Mouse (Mus musculus) stomach, postnatal 0 days (tissue): ENCODE measurements around the gene Fgfr2. TPM values are rescaled to one million over a fixed set of nuclear protein-coding genes. Genes with fewer than 3 reads are reported as not detected.
A peak's percentile ranks its signal among the peaks of the same experiment; 100 is the strongest.
"Not testable (repeated sequence)": the region's sequence is repeated elsewhere in the genome, so short reads cannot be mapped to it uniquely, and the experiment has no call there.

Experiments
- ATAC-seq: fragments of 200-750 bp; cut with Nextera tagmentation; 2 replicates; pipeline ENCODE4 v1.8.0; 2017; ENCODE audit not compliant: low FRiP score, low TSS enrichment
- DNase-seq: peaks from one replicate; pipeline ENCODE4 v3.0.0-alpha.2; 2016; ENCODE audit warnings: low spot score
- H3K27ac ChIP-seq: fragments of 300-500 bp; sonication (generic); replicated peaks from 2 replicates; pipeline ENCODE4 v1.5.1; 2014; ENCODE audit warnings: mild to moderate bottlenecking, control low read depth
- H3K27me3 ChIP-seq: fragments of 300-500 bp; sonication (generic); 2 replicates; pipeline ENCODE4 v1.6.1; 2014; ENCODE audit warnings: low read length; ENCODE audit not compliant: control insufficient read depth, insufficient read depth
- H3K36me3 ChIP-seq: fragments of 300-500 bp; sonication (generic); 2 replicates; pipeline ENCODE4 v1.6.1; 2014; ENCODE audit warnings: low read length, mixed read lengths; ENCODE audit not compliant: control insufficient read depth, insufficient read depth
- H3K4me1 ChIP-seq: fragments of 300-500 bp; sonication (generic); replicated peaks from 2 replicates; pipeline ENCODE4 v1.6.1; 2014; ENCODE audit warnings: antibody characterized with exemption; ENCODE audit not compliant: control insufficient read depth, insufficient read depth
- H3K4me2 ChIP-seq: fragments of 300-500 bp; sonication (generic); replicated peaks from 2 replicates; pipeline ENCODE4 v1.6.1; 2014; ENCODE audit warnings: low read depth, mild to moderate bottlenecking, control low read depth, moderate library complexity
- H3K4me3 ChIP-seq: fragments of 300-500 bp; sonication (generic); 2 replicates; pipeline ENCODE4 v1.5.1; 2014; ENCODE audit warnings: low read depth, low read length, control low read depth
- H3K9ac ChIP-seq: fragments of 300-500 bp; sonication (generic); 2 replicates; pipeline ENCODE4 v1.6.1; 2014; ENCODE audit warnings: mild to moderate bottlenecking, low read length, control low read depth, mixed read lengths
- H3K9me3 ChIP-seq: fragments of 300-500 bp; sonication (generic); 2 replicates; pipeline ENCODE4 v1.6.1; 2016; ENCODE audit warnings: low read length; ENCODE audit not compliant: control insufficient read depth
- CTCF ChIP-seq: IDR thresholded peaks from 2 replicates; pipeline ENCODE4 v1.5.1; 2016; ENCODE audit warnings: antibody characterized with exemption, low read depth, mild to moderate bottlenecking, moderate library complexity
- EP300 ChIP-seq: optimal IDR thresholded peaks from 2 replicates; pipeline ENCODE3; 2016; ENCODE audit warnings: antibody characterized with exemption
- WGBS: fragments of 180-500 bp; shearing (Covaris S2); extraction: QIAGEN DNeasy Blood & Tissue Kit; methylation state at CpG from one replicate; pipeline ENCODE4 v1.1.7; 2014; 5-methylcytosine and 5-hydroxymethylcytosine counted together
- polyA plus RNA-seq: library from polyadenylated mRNA; unstranded; fragments of >200 nt; fragmentation: Nextera tagmentation; extraction: Ambion mirVana; gene quantifications from 2 replicates; pipeline ENCODE4 v1.2.1, GENCODE M21; 2015

Fgfr2 gene
- polyA plus RNA-seq, 1 experiment from 2014 or later = 60.8 TPM

DNA sequence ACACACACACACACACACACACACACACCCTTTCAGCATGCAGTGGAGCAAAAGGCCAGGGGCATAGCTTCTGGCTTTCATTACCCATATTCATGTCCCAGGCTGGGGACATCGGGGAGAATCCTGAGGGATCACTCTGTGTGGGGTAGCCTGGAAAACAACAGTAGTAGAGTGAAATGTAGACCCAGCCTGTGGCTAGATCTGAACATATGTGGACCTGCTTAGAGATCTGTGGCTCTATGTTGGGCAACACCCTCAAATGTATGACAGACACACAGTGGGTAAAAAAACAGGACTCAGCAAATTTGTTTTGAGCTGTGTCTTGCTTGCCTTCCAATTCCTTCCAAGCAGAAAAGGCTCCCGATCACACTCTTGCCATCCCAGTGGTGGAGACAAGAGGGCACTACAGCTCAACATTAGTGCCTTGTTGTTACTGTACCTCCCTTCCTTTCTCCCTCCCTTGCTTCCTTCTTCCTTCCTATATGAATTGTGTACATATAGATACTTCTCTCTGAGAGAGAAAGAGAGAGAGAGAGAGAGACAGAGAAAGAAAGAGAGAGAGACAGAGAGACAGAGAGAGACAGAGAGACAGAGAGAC is 2000.8 kb downstream of the Fgfr2 start:
- peak; percentile 21; the same call in 1 of the 2 replicates for TF ChIP-seq CTCF
- no peak for TF ChIP-seq EP300
- Histone ChIP-seq H3K9me3 (no peaks in the 10 kb centered on the region), H3K27ac (no peak overlapping the region), H3K36me3 (no peaks in the 10 kb centered on the region), H3K9ac (no peak overlapping the region), H3K4me3 (no peak overlapping the region), H3K4me2 (no peak overlapping the region), H3K4me1 (no peaks in the 10 kb centered on the region), H3K27me3 (no peaks in the 10 kb centered on the region)
- ATAC-seq = peak; percentile 61
- no peak for DNase-seq
- WGBS = 91% methylated on average over 2 of the region's 2 CpGs

GRCm38 (mm10) chr7:131114434-131114833 is 2008.7 kb downstream of the Fgfr2 start:
- no peak overlapping the region for H3K27ac ChIP-seq
- no peaks in the 10 kb centered on the region for H3K4me1 ChIP-seq
- no peak for TF ChIP-seq CTCF
- no peak for TF ChIP-seq EP300
- H3K4me2 ChIP-seq = no peak overlapping the region
- H3K4me3 ChIP-seq = no peak overlapping the region
- ATAC-seq (no peak), DNase-seq (no peak)
- no peaks in the 10 kb centered on the region for H3K27me3 ChIP-seq
- H3K9me3 ChIP-seq = no peaks in the 10 kb centered on the region
- no peaks in the 10 kb centered on the region for H3K36me3 ChIP-seq
- H3K9ac ChIP-seq = no peak overlapping the region
- 69% methylated on average over 2 of the region's 2 CpGs for WGBS

GRCm38 (mm10) chr7:131113676-131114075 is 2009.5 kb downstream of the Fgfr2 start:
- H3K27me3 ChIP-seq = no peaks in the 10 kb centered on the region
- no peaks in the 10 kb centered on the region for H3K9me3 ChIP-seq
- H3K9ac ChIP-seq = no peak overlapping the region
- H3K36me3 ChIP-seq = no peaks in the 10 kb centered on the region
- no peak for TF ChIP-seq EP300
- no peak for TF ChIP-seq CTCF
- ATAC-seq (peak; percentile 41; the same call in 1 of the 2 replicates), DNase-seq (peak; percentile 18)
- no peak overlapping the region for H3K4me2 ChIP-seq
- WGBS = 46% methylated on average over 6 of the region's 6 CpGs
- H3K27ac ChIP-seq = no peak overlapping the region
- H3K4me3 ChIP-seq = no peak overlapping the region
- no peaks in the 10 kb centered on the region for H3K4me1 ChIP-seq

DNA sequence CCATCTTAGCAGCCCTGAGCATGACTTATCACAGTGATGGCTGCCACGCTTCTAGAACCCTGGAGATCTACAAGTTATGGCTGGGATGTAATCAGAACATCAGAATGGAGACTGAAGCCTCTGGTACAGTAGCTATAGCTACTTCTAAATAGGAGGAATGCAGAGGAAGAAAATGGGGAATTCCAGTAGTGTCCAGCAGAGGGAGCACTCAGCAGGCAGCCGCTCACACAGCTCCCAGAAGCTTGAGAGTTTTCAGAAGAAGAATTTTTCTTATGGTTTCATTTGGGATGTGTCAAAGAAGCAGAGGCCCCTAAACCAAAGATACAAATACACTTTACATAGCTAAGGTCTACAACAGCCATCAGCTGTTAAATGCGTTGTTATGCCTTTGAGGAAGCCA is 2010.7 kb downstream of the Fgfr2 start:
- TF ChIP-seq EP300 (no peak), CTCF (peak; percentile 85)
- Histone ChIP-seq H3K4me2 (no peak overlapping the region), H3K4me1 (no peaks in the 10 kb centered on the region), H3K4me3 (no peak overlapping the region), H3K36me3 (no peaks in the 10 kb centered on the region), H3K9ac (no peak overlapping the region), H3K9me3 (no peaks in the 10 kb centered on the region), H3K27ac (no peak overlapping the region), H3K27me3 (no peaks in the 10 kb centered on the region)
- no peak for ATAC-seq
- WGBS = 34% methylated on average over 3 of the region's 3 CpGs
- DNase-seq = peak; percentile 55

- not testable (repeated sequence) for H3K9ac ChIP-seq, ATAC-seq, H3K36me3 ChIP-seq, H3K4me2 ChIP-seq, H3K4me3 ChIP-seq, H3K27ac ChIP-seq, H3K27me3 ChIP-seq, DNase-seq, H3K9me3 ChIP-seq, H3K4me1 ChIP-seq
- WGBS = 78% methylated on average over 9 of the region's 9 CpGs
Measured at GRCm38 (mm10) chr7:131082403-131082802, 2040.7 kb downstream of the Fgfr2 start.

GRCm38 (mm10) chr7:131075956-131076355 is 2047.2 kb downstream of the Fgfr2 start:
- Histone ChIP-seq H3K9me3 (no peaks in the 10 kb centered on the region), H3K9ac (no peak overlapping the region), H3K36me3 (no peaks in the 10 kb centered on the region), H3K4me3 (no peak overlapping the region), H3K4me2 (no peak overlapping the region), H3K4me1 (no peaks in the 10 kb centered on the region), H3K27ac (no peak overlapping the region), H3K27me3 (no peaks in the 10 kb centered on the region)
- ATAC-seq (no peak), DNase-seq (peak; percentile 38)
- TF ChIP-seq CTCF (peak; percentile 73), EP300 (no peak)
- WGBS = 8% methylated on average over 1 of the region's 1 CpGs

DNA sequence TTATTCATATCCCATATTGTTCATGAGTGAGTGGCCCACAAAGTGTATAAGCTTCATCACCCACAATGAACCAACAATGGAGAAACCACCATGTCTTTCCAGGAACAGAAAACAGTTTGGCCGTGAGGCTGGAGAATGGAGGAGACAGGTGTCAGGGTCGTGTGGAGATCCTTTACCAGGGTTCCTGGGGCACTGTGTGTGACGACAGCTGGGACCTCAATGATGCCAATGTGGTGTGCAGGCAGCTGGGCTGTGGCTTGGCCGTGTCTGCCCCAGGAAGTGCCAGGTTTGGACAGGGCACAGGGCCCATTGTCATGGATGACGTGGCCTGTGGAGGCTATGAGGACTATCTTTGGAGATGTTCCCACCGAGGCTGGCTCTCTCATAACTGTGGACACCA is 2049.1 kb downstream of the Fgfr2 start:
- not testable (repeated sequence) for H3K4me2 ChIP-seq, H3K4me3 ChIP-seq, DNase-seq, H3K27ac ChIP-seq, H3K36me3 ChIP-seq, H3K4me1 ChIP-seq, H3K9me3 ChIP-seq, H3K9ac ChIP-seq, ATAC-seq, H3K27me3 ChIP-seq
- WGBS = 82% methylated on average over 6 of the region's 6 CpGs

- not testable (repeated sequence) for ATAC-seq, H3K4me2 ChIP-seq, H3K9me3 ChIP-seq, H3K9ac ChIP-seq, H3K27me3 ChIP-seq, H3K4me1 ChIP-seq, DNase-seq, H3K36me3 ChIP-seq, H3K27ac ChIP-seq, H3K4me3 ChIP-seq
- WGBS = 85% methylated on average over 3 of the region's 3 CpGs
Measured at GRCm38 (mm10) chr7:131073476-131073875, 2049.7 kb downstream of the Fgfr2 start.
